8 mouse cellular contexts compared by ENCODE assay signal in the genomic region with DNA sequence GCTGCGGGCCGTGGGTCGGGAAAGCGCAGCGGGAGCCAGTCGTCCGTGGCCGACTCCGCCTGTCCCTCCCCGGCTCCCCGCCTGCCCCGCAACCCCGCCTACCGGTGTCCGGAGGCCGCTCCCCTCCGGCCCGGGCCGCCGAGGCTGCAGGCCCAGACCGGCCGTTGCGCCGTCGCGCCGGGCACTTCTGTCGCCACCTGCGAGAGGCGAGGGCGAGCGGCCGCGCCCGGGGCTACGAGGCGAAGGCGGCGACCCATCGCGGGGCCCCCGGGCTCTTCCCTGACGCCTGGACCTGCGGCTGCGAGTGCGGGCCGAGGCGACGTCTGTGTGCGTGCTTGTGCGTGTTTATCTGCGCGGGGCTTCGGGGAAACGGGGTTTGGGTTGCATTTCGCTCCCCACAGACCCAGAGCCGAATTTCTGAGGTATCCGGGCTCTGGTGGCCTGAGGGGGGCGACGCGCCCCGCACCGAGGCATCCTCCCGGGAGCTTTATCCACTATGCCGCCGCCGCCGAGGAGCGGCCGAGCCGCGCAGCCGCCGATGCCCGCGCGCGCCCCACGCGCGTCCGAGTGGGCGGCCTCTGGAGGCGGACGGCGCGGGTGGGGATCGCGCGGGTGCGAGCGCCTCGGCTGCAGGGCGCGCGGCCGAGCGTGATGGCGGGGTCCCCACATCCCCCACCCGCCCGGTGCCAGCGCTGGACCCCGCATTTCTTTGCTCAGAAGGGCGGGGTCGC. TPM values are rescaled to one million over a fixed set of nuclear protein-coding genes. Genes with fewer than 3 reads are reported as not detected.
DNase-seq lines count a peak whose midpoint lies in the region; ATAC-seq and TF ChIP-seq lines count a peak whose summit lies in the region.

No protein-coding gene starts in this region.

- peak overlapping the region; percentile 96 for H3K9ac ChIP-seq in forebrain, embryonic 12.5 days
- peak overlapping the region; percentile 98 for H3K9ac ChIP-seq in hindbrain, embryonic 16.5 days (ENCODE audit: low read depth, low read length)
- peak overlapping the region; percentile 73 for H3K9ac ChIP-seq in liver, embryonic 15.5 days

- no peak for TF ChIP-seq CTCF in cerebellum, adult 2 months (IDR thresholded peaks at IDR 0.05; ENCODE audit: borderline replicate concordance, insufficient read depth, low read depth, low read length)
- TF ChIP-seq CTCF in thymus, adult 2 months (IDR thresholded peaks at IDR 0.05; ENCODE audit: borderline replicate concordance, control insufficient read depth, extremely low read depth, insufficient read depth, low read length, poor library complexity): peak; percentile 6; the same call in 1 of the 2 replicates

- H3K4me3 ChIP-seq in cerebellum, adult 2 months (replicated peaks; ENCODE audit: insufficient read depth, low read depth, low read length): peak overlapping the region; percentile 67
- H3K4me3 ChIP-seq in thymus, adult 2 months (ENCODE audit: control insufficient read depth, insufficient read depth, low read length): peak overlapping the region; percentile 90
- peak overlapping the region; percentile 89 for H3K4me3 ChIP-seq in forebrain, embryonic 12.5 days (replicated peaks)
- H3K4me3 ChIP-seq in hindbrain, embryonic 16.5 days (ENCODE audit: low read length): peak overlapping the region; percentile 88
- H3K4me3 ChIP-seq in liver, embryonic 15.5 days (replicated peaks): peak overlapping the region; percentile 85

- no peaks in the 10 kb centered on the region for H3K9me3 ChIP-seq in forebrain, embryonic 12.5 days
- no peaks in the 10 kb centered on the region for H3K9me3 ChIP-seq in hindbrain, embryonic 16.5 days (ENCODE audit: control insufficient read depth, low read length)
- no peaks in the 10 kb centered on the region for H3K9me3 ChIP-seq in liver, embryonic 15.5 days (replicated peaks)

- H3K27ac ChIP-seq in cerebellum, adult 2 months (ENCODE audit: insufficient read depth, low read length): peak overlapping the region; percentile 63
- H3K27ac ChIP-seq in thymus, adult 2 months (ENCODE audit: control insufficient read depth, insufficient read depth, low read length): no peak overlapping the region
- H3K27ac ChIP-seq in forebrain, embryonic 12.5 days: peak overlapping the region; percentile 99
- H3K27ac ChIP-seq in hindbrain, embryonic 16.5 days (ENCODE audit: low read depth, low read length): peak overlapping the region; percentile 99
- H3K27ac ChIP-seq in liver, embryonic 15.5 days (replicated peaks): peak overlapping the region; percentile 74

- TF ChIP-seq POLR2A in cerebellum, adult 2 months (IDR thresholded peaks at IDR 0.05; ENCODE audit: borderline replicate concordance, insufficient read depth, low read length): 0 out of 2 replicates have a peak, but pooled peaks have one; percentile 17
- no peak for TF ChIP-seq POLR2A in thymus, adult 2 months (IDR thresholded peaks at IDR 0.05; ENCODE audit: control insufficient read depth, extremely low read depth, insufficient read depth, low read length, poor library complexity)

- H3K27me3 ChIP-seq in cerebellum, adult 2 months (ENCODE audit: control insufficient read depth, insufficient read depth, low read length): no peaks in the 10 kb centered on the region
- H3K27me3 ChIP-seq in thymus, adult 2 months (ENCODE audit: control insufficient read depth, insufficient read depth, low read length): no peaks in the 10 kb centered on the region
- no peaks in the 10 kb centered on the region for H3K27me3 ChIP-seq in forebrain, embryonic 12.5 days
- no peaks in the 10 kb centered on the region for H3K27me3 ChIP-seq in hindbrain, embryonic 16.5 days (replicated peaks; ENCODE audit: control insufficient read depth, insufficient read depth, low read length)
- peaks cover 51% of the 10 kb centered on the region for H3K27me3 ChIP-seq in liver, embryonic 15.5 days

- H3K36me3 ChIP-seq in thymus, adult 2 months (ENCODE audit: control insufficient read depth, insufficient read depth, low read length): no peaks in the 10 kb centered on the region
- H3K36me3 ChIP-seq in forebrain, embryonic 12.5 days (replicated peaks): no peaks in the 10 kb centered on the region
- no peaks in the 10 kb centered on the region for H3K36me3 ChIP-seq in hindbrain, embryonic 16.5 days (ENCODE audit: control insufficient read depth, insufficient read depth, low read length)
- H3K36me3 ChIP-seq in liver, embryonic 15.5 days (replicated peaks): no peaks in the 10 kb centered on the region

- H3K4me2 ChIP-seq in forebrain, embryonic 12.5 days: peak overlapping the region; percentile 67
- H3K4me2 ChIP-seq in hindbrain, embryonic 16.5 days (ENCODE audit: low read length): peak overlapping the region; percentile 92
- H3K4me2 ChIP-seq in liver, embryonic 15.5 days: peak overlapping the region; percentile 99

- 1% methylated on average over 101 of the region's 105 CpGs for WGBS in cerebellum, adult 2 months
- WGBS in thymus, adult 2 months: under 1% methylated on average over 105 of the region's 105 CpGs
- under 1% methylated on average over 94 of the region's 105 CpGs for WGBS in forebrain, embryonic 12.5 days
- WGBS in hindbrain, embryonic 16.5 days: under 1% methylated on average over 81 of the region's 105 CpGs
- WGBS in liver, embryonic 15.5 days (ENCODE audit: insufficient replicate concordance): under 1% methylated on average over 103 of the region's 105 CpGs

- ATAC-seq in forebrain, embryonic 12.5 days (ENCODE audit: low FRiP score): peak; percentile 73
- ATAC-seq in hindbrain, embryonic 16.5 days: peak; percentile 86
- peak; percentile 91 for ATAC-seq in liver, embryonic 15.5 days (ENCODE audit: insufficient read depth)
- peak; percentile 47 for ATAC-seq in neutrophil, adult 5-6 weeks (ENCODE audit: extremely low read depth, insufficient number of reproducible peaks, low FRiP score, poor library complexity, severe bottlenecking)

- peaks cover 4% of the 10 kb centered on the region for H3K4me1 ChIP-seq in cerebellum, adult 2 months (ENCODE audit: control insufficient read depth, insufficient read depth, low read length)
- H3K4me1 ChIP-seq in thymus, adult 2 months (replicated peaks; ENCODE audit: control insufficient read depth, insufficient read depth, low read length): no peaks in the 10 kb centered on the region
- peaks cover 28% of the 10 kb centered on the region for H3K4me1 ChIP-seq in forebrain, embryonic 12.5 days
- H3K4me1 ChIP-seq in hindbrain, embryonic 16.5 days (ENCODE audit: control insufficient read depth, insufficient read depth, low read depth, low read length): peaks cover 36% of the 10 kb centered on the region
- peaks cover 41% of the 10 kb centered on the region for H3K4me1 ChIP-seq in liver, embryonic 15.5 days (replicated peaks)

- DNase-seq in cerebellum, adult 2 months: peak; percentile 84 to 86
- DNase-seq in cerebellum, postnatal 14 days: no peak
- no peak for DNase-seq in thymus, adult 2 months
- no peak for DNase-seq in thymus, postnatal 0 days (ENCODE audit: low spot score)

RNA-seq across cellular contexts. Expression of a gene that starts 0.5 kb away (rescaled TPM):
- 17.2 and 19.5 TPM in 2 replicates for polyA plus RNA-seq in cerebellum, adult 2 months (2012; rRNA removed)
- polyA plus RNA-seq in thymus, adult 2 months (2012; rRNA removed): 8.2 and 9.9 TPM in 2 replicates
- 4.5 and 5.3 TPM in 2 replicates for polyA plus RNA-seq in thymus, postnatal 0 days (2015; fragmentation: Nextera tagmentation; extraction: Ambion mirVana)
- polyA plus RNA-seq in forebrain, embryonic 12.5 days (2016; fragmentation: Nextera tagmentation; extraction: Ambion mirVana): 10.9 and 11.0 TPM in 2 replicates
- 6.8 and 7.1 TPM in 2 replicates for polyA plus RNA-seq in hindbrain, embryonic 16.5 days (2015; fragmentation: Nextera tagmentation; extraction: Ambion mirVana)
- polyA plus RNA-seq in liver, embryonic 15.5 days (2015; fragmentation: Nextera tagmentation; extraction: Ambion mirVana): 5.2 and 6.1 TPM in 2 replicates
- 60.0 and 64.5 TPM in 2 replicates for total RNA-seq in neutrophil, adult 5-6 weeks (2017)

RNA-seq across cellular contexts. Expression of a gene that starts 19.2 kb away (rescaled TPM):
- polyA plus RNA-seq in cerebellum, adult 2 months (2012; rRNA removed): 24.2 and 24.3 TPM in 2 replicates
- polyA plus RNA-seq in thymus, adult 2 months (2012; rRNA removed): 11.1 and 11.6 TPM in 2 replicates
- 68.5 and 71.5 TPM in 2 replicates for polyA plus RNA-seq in thymus, postnatal 0 days (2015; fragmentation: Nextera tagmentation; extraction: Ambion mirVana)
- polyA plus RNA-seq in forebrain, embryonic 12.5 days (2016; fragmentation: Nextera tagmentation; extraction: Ambion mirVana): 81.4 and 82.7 TPM in 2 replicates
- polyA plus RNA-seq in hindbrain, embryonic 16.5 days (2015; fragmentation: Nextera tagmentation; extraction: Ambion mirVana): 39.8 and 41.7 TPM in 2 replicates
- polyA plus RNA-seq in liver, embryonic 15.5 days (2015; fragmentation: Nextera tagmentation; extraction: Ambion mirVana): 25.6 and 29.8 TPM in 2 replicates
- total RNA-seq in neutrophil, adult 5-6 weeks (2017): 98.6 and 101 TPM in 2 replicates

RNA-seq across cellular contexts. Expression of a gene that starts 48.0 kb away (rescaled TPM):
- polyA plus RNA-seq in cerebellum, adult 2 months (2012; rRNA removed): 75.4 and 78.6 TPM in 2 replicates
- polyA plus RNA-seq in thymus, adult 2 months (2012; rRNA removed): 32.5 and 53.3 TPM in 2 replicates
- 53.6 and 63.7 TPM in 2 replicates for polyA plus RNA-seq in thymus, postnatal 0 days (2015; fragmentation: Nextera tagmentation; extraction: Ambion mirVana)
- polyA plus RNA-seq in forebrain, embryonic 12.5 days (2016; fragmentation: Nextera tagmentation; extraction: Ambion mirVana): 61.3 and 64.6 TPM in 2 replicates
- polyA plus RNA-seq in hindbrain, embryonic 16.5 days (2015; fragmentation: Nextera tagmentation; extraction: Ambion mirVana): 37.1 and 43.8 TPM in 2 replicates
- 427 and 441 TPM in 2 replicates for polyA plus RNA-seq in liver, embryonic 15.5 days (2015; fragmentation: Nextera tagmentation; extraction: Ambion mirVana)
- 20.3 and 31.5 TPM in 2 replicates for total RNA-seq in neutrophil, adult 5-6 weeks (2017)

Comparison
In these comparisons a context has a peak if more than half of its experiments do, and no peak if none do; other contexts are left out.
1. DNase-seq: peak in cerebellum, adult 2 months (2 of 2); none in cerebellum, postnatal 14 days (0 of 2), thymus, adult 2 months (single experiment) and thymus, postnatal 0 days (single experiment).
2. Peak in every context shown above with its lines, with median percentiles within 50 percentile points of each other: H3K4me3 ChIP-seq, ATAC-seq, H3K4me2 ChIP-seq and H3K9ac ChIP-seq.